Comparison of ENCODE assay signal across 17 mouse cellular contexts in the genomic region with DNA sequence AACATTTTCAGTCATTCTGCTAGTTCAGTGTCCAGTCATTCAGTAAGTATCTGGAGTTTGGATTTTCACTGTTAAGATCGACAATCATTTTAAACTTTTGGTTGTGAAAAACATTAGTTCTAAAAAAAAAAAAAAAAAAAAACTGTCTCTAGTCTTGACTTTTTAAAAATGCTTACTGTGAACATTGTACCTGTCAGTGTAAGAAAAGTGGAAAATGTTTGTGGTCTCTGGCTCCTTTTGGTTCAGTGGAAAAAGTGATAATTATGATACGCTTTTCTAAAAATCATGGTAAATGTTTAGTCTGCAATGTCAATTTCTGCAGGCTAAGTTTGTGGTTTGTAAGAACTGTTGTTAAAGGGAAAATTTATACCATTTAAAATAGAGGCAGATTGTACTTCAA.
A peak's percentile ranks its signal among the peaks of the same experiment; 100 is the strongest.
DNase-seq lines count a peak whose midpoint lies in the region; TF ChIP-seq lines count a peak whose summit lies in the region.
"Had no signal": no experiment of that assay in that cellular context is flagged by ENCODE, and none has a peak within 500 bp of the region (broad histone marks: within the 10 kb centered on the region; RNA-seq: fewer than 3 reads in every experiment).

No protein-coding gene starts in this region.

- no peaks in the 10 kb centered on the region for H3K9me3 ChIP-seq in CH12.LX (replicated peaks; ENCODE audit: low read length)
- H3K9me3 ChIP-seq: embryonic facial prominence, embryonic 13.5 days; embryonic facial prominence, embryonic 15.5 days; forebrain, embryonic 10.5 days; forebrain, embryonic 12.5 days had no signal

- TF ChIP-seq POLR2A in CH12.LX (IDR thresholded peaks at IDR 0.05; ENCODE audit: low read depth, low read length), result no peak
- no peak for TF ChIP-seq POLR2A in cerebellum, adult 2 months (IDR thresholded peaks at IDR 0.05; ENCODE audit: borderline replicate concordance, insufficient read depth, low read length)

- TF ChIP-seq RAD21 in CH12.LX (IDR thresholded peaks at IDR 0.05; ENCODE audit: low read depth, low read length), result no peak

- H3K4me3 ChIP-seq in CH12.LX (replicated peaks in 1 of 3; ENCODE audit: low read depth in 2 of 3, low read length in 2 of 3, poor library complexity in 1 of 3), result no peak overlapping the region
- H3K4me3 ChIP-seq in cerebellum, adult 2 months (replicated peaks; ENCODE audit: insufficient read depth, low read depth, low read length), result no peak overlapping the region
- H3K4me3 ChIP-seq: embryonic facial prominence, embryonic 13.5 days; embryonic facial prominence, embryonic 15.5 days; erythroblast, embryonic 14.5 days; forebrain, embryonic 10.5 days; forebrain, embryonic 12.5 days had no signal

- dilution Hi-C loops in CH12.LX (cut with MboI; ENCODE audit: extremely low pct_ligation_motif_present, extremely low pct_unique_long_range_greater_than_20kb, low sequenced_read_pairs), result no loop called here

- no peaks in the 10 kb centered on the region for H3K27me3 ChIP-seq in CH12.LX (replicated peaks)
- no peaks in the 10 kb centered on the region for H3K27me3 ChIP-seq in cerebellum, adult 2 months (ENCODE audit: control insufficient read depth, insufficient read depth, low read length)
- H3K27me3 ChIP-seq: embryonic facial prominence, embryonic 13.5 days; embryonic facial prominence, embryonic 15.5 days; forebrain, embryonic 12.5 days; Patski had no signal

- peaks cover 27% of the 10 kb centered on the region for H3K79me2 ChIP-seq in CH12.LX (replicated peaks; ENCODE audit: control insufficient read depth, extremely low read depth, insufficient read depth, poor library complexity, severe bottlenecking)

- TF ChIP-seq CTCF in CH12.LX (conservative IDR thresholded peaks at IDR 0.05 in 1 of 2, IDR thresholded peaks at IDR 0.05 in 1 of 2; ENCODE audit: low read depth in 2 of 2, low read length in 2 of 2), result no peak
- TF ChIP-seq CTCF in cerebellum, adult 2 months (IDR thresholded peaks at IDR 0.05; ENCODE audit: borderline replicate concordance, insufficient read depth, low read depth, low read length), result no peak

- H3K4me1 ChIP-seq in CH12.LX (ENCODE audit: control insufficient read depth in 1 of 2, insufficient read depth in 2 of 2), result peaks cover 13 to 37% of the 10 kb centered on the region in 2 experiments
- H3K4me1 ChIP-seq in cerebellum, adult 2 months (ENCODE audit: control insufficient read depth, insufficient read depth, low read length), result peaks cover 38% of the 10 kb centered on the region
- H3K4me1 ChIP-seq: embryonic facial prominence, embryonic 15.5 days had no signal

- peak; percentile 43 for DNase-seq in CD4-positive, CD25-positive, alpha-beta regulatory T cell, adult 2 months (ENCODE audit: low read depth, low spot score)
- no peak for DNase-seq in CH12.LX (ENCODE audit: extremely low read depth)
- DNase-seq in induced T-regulatory cell, adult 2 months (ENCODE audit: low read depth), result peak; percentile 60
- peak; percentile 16 for DNase-seq in naive thymus-derived CD4-positive, alpha-beta T cell, adult 2 months (ENCODE audit: low read depth)
- DNase-seq in retina, postnatal 1 day, result no peak
- no peak for DNase-seq in cerebellum, adult 2 months
- no peak for DNase-seq in cerebellum, postnatal 14 days
- no peak for DNase-seq in urinary bladder, postnatal 14 days (ENCODE audit: low spot score)
- DNase-seq: adrenal gland, postnatal 25 days; cerebellum, adult 11 months; cerebellum, postnatal 36 days had no signal

- H3K9ac ChIP-seq in CH12.LX (ENCODE audit: insufficient read depth, low read depth), result no peak overlapping the region
- H3K9ac ChIP-seq: embryonic facial prominence, embryonic 13.5 days; embryonic facial prominence, embryonic 15.5 days; forebrain, embryonic 12.5 days had no signal

- in situ Hi-C loops in CH12.LX (cut with MboI; ENCODE audit: low pct_ligation_motif_present, low pct_unique_long_range_greater_than_20kb, low sequenced_read_pairs), result no loop called here

- peak; percentile 62 for TF ChIP-seq EP300 in CH12.LX (IDR thresholded peaks at IDR 0.05; ENCODE audit: low read length)

- H3K27ac ChIP-seq in CH12.LX (ENCODE audit: insufficient read depth, low read depth), result no peak overlapping the region
- no peak overlapping the region for H3K27ac ChIP-seq in cerebellum, adult 2 months (ENCODE audit: insufficient read depth, low read length)
- H3K27ac ChIP-seq: embryonic facial prominence, embryonic 13.5 days; embryonic facial prominence, embryonic 15.5 days; forebrain, embryonic 10.5 days; forebrain, embryonic 12.5 days had no signal

- H3K4me2 ChIP-seq in CH12.LX (ENCODE audit: insufficient read depth, low read depth, poor library complexity, severe bottlenecking), result no peak overlapping the region
- H3K4me2 ChIP-seq: embryonic facial prominence, embryonic 13.5 days; embryonic facial prominence, embryonic 15.5 days; forebrain, embryonic 12.5 days had no signal

- H3K36me3 ChIP-seq in CH12.LX (replicated peaks in 1 of 2; ENCODE audit: control insufficient read depth in 1 of 2, insufficient read depth in 1 of 2, low read length in 1 of 2), result peaks cover 15 to 55% of the 10 kb centered on the region in 2 experiments

- WGBS in cerebellum, adult 2 months, result 96% methylated on average over 2 of the region's 2 CpGs

TF ChIP-seq in CH12.LX, 34 proteins besides CTCF, POLR2A, EP300 and RAD21:
- TF ChIP-seq JUND (conservative IDR thresholded peaks at IDR 0.05; ENCODE audit: low read depth, low read length) (0 out of 2 replicates have a peak, but pooled peaks have one; percentile 4), MYC (IDR thresholded peaks at IDR 0.05; ENCODE audit: low read depth, low read length) (no peak), MAFK (IDR thresholded peaks at IDR 0.05; ENCODE audit: insufficient replicate concordance, low read length) (peak; percentile 58; the same call in 1 of the 2 replicates), JUN (IDR thresholded peaks at IDR 0.05; ENCODE audit: insufficient read depth, low read depth, low read length) (peak; percentile 29; the same call in 1 of the 2 replicates), RCOR1 (conservative IDR thresholded peaks at IDR 0.05; ENCODE audit: low read depth, low read length) (no peak), ZNF384 (IDR thresholded peaks at IDR 0.05; ENCODE audit: low read depth, low read length) (peak; percentile 87)
TF ChIP-seq in CH12.LX: peak in this region for 4.

Comparison
In these comparisons a context has a peak if more than half of its experiments do, and no peak if none do; other contexts are left out.
1. DNase-seq: peak in CD4-positive, CD25-positive, alpha-beta regulatory T cell, adult 2 months (single experiment), induced T-regulatory cell, adult 2 months (single experiment) and naive thymus-derived CD4-positive, alpha-beta T cell, adult 2 months (single experiment); none in CH12.LX (single experiment), retina, postnatal 1 day (single experiment), cerebellum, adult 2 months (0 of 2), cerebellum, postnatal 14 days (0 of 2) and urinary bladder, postnatal 14 days (single experiment).